Mouse (Mus musculus): Measurements from ENCODE around the gene Itga3.

DNA sequence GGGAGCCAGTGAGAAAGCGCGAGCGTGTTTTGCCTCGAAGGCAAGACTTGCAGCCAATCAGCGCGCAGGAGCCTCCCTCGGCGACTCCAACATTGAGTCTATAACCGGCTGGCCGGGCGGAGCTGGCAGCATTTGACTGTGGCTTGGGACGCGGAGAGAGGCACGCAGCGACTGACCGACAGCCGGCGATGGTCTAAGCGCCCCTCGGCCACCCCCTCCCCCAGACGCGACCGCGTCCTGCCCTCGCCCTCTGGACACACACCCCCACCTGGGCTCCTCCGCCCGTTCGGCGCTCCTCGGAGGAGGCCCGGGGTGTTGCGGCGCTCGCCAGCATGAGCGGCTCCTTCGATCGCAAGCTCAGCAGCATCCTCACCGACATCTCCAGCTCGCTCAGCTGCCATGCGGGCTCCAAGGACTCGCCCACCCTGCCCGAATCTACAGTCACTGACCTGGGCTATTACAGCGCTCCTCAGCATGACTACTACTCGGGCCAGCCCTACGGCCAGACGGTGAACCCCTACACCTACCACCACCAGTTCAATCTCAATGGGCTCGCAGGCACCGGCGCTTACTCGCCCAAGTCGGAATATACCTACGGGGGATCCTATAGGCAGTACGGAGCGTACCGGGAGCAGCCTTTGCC, 43.5 kb upstream of the Itga3 start, which contains the start of gene Dlx3:
- no peak for TF ChIP-seq POLR2A (IDR thresholded peaks at IDR 0.05; ENCODE audit: low read depth, low read length)
- no peak for TF ChIP-seq CTCF (conservative IDR thresholded peaks at IDR 0.05 in 1 of 2, IDR thresholded peaks at IDR 0.05 in 1 of 2; ENCODE audit: low read depth in 2 of 2, low read length in 2 of 2)
- no peak for TF ChIP-seq HCFC1 (IDR thresholded peaks at IDR 0.05; ENCODE audit: low read depth, low read length)
- TF ChIP-seq RAD21 (IDR thresholded peaks at IDR 0.05; ENCODE audit: low read depth, low read length) = no peak
- no peak for TF ChIP-seq EP300 (IDR thresholded peaks at IDR 0.05; ENCODE audit: low read length)
- no peak for TF ChIP-seq TBP (conservative IDR thresholded peaks at IDR 0.05; ENCODE audit: low read depth, low read length)
- TF ChIP-seq MAFK (IDR thresholded peaks at IDR 0.05; ENCODE audit: insufficient replicate concordance, low read length) = no peak
- TF ChIP-seq NELFE (IDR thresholded peaks at IDR 0.05; ENCODE audit: low read depth, low read length) = no peak

All from CH12.LX (cell line).